Mouse (Mus musculus) stomach, postnatal 0 days (tissue): Measurements from ENCODE around the gene Ddx43. TPM values are rescaled to one million over a fixed set of nuclear protein-coding genes. Genes with fewer than 3 reads are reported as not detected.

Source experiments
- ATAC-seq: fragments of 200-750 bp; cut with Nextera tagmentation; 2 replicates; pipeline ENCODE4 v1.8.0; 2017; ENCODE audit not compliant: low FRiP score, low TSS enrichment
- DNase-seq: peaks from one replicate; pipeline ENCODE4 v3.0.0-alpha.2; 2016; ENCODE audit warnings: low spot score
- H3K27ac ChIP-seq: fragments of 300-500 bp; sonication (generic); replicated peaks from 2 replicates; pipeline ENCODE4 v1.5.1; 2014; ENCODE audit warnings: mild to moderate bottlenecking, control low read depth
- H3K27me3 ChIP-seq: fragments of 300-500 bp; sonication (generic); 2 replicates; pipeline ENCODE4 v1.6.1; 2014; ENCODE audit warnings: low read length; ENCODE audit not compliant: control insufficient read depth, insufficient read depth
- H3K36me3 ChIP-seq: fragments of 300-500 bp; sonication (generic); 2 replicates; pipeline ENCODE4 v1.6.1; 2014; ENCODE audit warnings: low read length, mixed read lengths; ENCODE audit not compliant: control insufficient read depth, insufficient read depth
- H3K4me1 ChIP-seq: fragments of 300-500 bp; sonication (generic); replicated peaks from 2 replicates; pipeline ENCODE4 v1.6.1; 2014; ENCODE audit warnings: antibody characterized with exemption; ENCODE audit not compliant: control insufficient read depth, insufficient read depth
- H3K4me2 ChIP-seq: fragments of 300-500 bp; sonication (generic); replicated peaks from 2 replicates; pipeline ENCODE4 v1.6.1; 2014; ENCODE audit warnings: low read depth, mild to moderate bottlenecking, control low read depth, moderate library complexity
- H3K4me3 ChIP-seq: fragments of 300-500 bp; sonication (generic); 2 replicates; pipeline ENCODE4 v1.5.1; 2014; ENCODE audit warnings: low read depth, low read length, control low read depth
- H3K9ac ChIP-seq: fragments of 300-500 bp; sonication (generic); 2 replicates; pipeline ENCODE4 v1.6.1; 2014; ENCODE audit warnings: mild to moderate bottlenecking, low read length, control low read depth, mixed read lengths
- H3K9me3 ChIP-seq: fragments of 300-500 bp; sonication (generic); 2 replicates; pipeline ENCODE4 v1.6.1; 2016; ENCODE audit warnings: low read length; ENCODE audit not compliant: control insufficient read depth
- CTCF ChIP-seq: IDR thresholded peaks from 2 replicates; pipeline ENCODE4 v1.5.1; 2016; ENCODE audit warnings: antibody characterized with exemption, low read depth, mild to moderate bottlenecking, moderate library complexity
- EP300 ChIP-seq: optimal IDR thresholded peaks from 2 replicates; pipeline ENCODE3; 2016; ENCODE audit warnings: antibody characterized with exemption
- WGBS: fragments of 180-500 bp; shearing (Covaris S2); extraction: QIAGEN DNeasy Blood & Tissue Kit; methylation state at CpG from one replicate; pipeline ENCODE4 v1.1.7; 2014; 5-methylcytosine and 5-hydroxymethylcytosine counted together
- polyA plus RNA-seq: library from polyadenylated mRNA; unstranded; fragments of >200 nt; fragmentation: Nextera tagmentation; extraction: Ambion mirVana; gene quantifications from 2 replicates; pipeline ENCODE4 v1.2.1, GENCODE M21; 2015

Gene Ddx43
- polyA plus RNA-seq, 1 experiment from 2014 or later: 0.12 TPM

DNA sequence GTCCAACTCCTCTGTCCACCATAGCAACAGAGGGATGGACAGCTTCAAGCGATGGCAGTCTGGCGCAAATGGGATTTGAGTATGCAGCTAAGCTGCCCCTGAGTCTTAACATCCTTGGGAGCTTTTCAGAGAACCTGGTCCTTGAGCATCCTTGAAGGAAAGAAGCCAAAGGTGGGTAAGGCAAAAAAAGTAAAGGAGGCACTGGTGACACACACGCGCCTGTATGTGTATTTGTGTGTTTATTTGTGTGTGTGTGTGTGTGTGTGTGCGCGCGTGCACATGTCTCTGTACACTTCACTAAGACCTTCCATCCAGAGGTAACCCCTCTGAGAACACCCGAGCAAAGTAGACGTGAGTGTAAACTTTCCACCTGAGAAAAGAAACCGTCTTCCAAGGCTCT lies 1.8 kb upstream of the Ddx43 start:
- 81% methylated on average over 10 of the region's 10 CpGs for WGBS
- no peaks in the 10 kb centered on the region for H3K27me3 ChIP-seq
- DNase-seq (no peak), ATAC-seq (no peak)
- no peak overlapping the region for H3K27ac ChIP-seq
- TF ChIP-seq EP300 (no peak), CTCF (no peak)
- H3K4me2 ChIP-seq: no peak overlapping the region
- no peaks in the 10 kb centered on the region for H3K36me3 ChIP-seq
- H3K4me3 ChIP-seq: no peak overlapping the region
- H3K9me3 ChIP-seq: no peaks in the 10 kb centered on the region
- 0 out of 2 replicates have a peak, but pooled peaks cover 2% of the 10 kb centered on the region for H3K4me1 ChIP-seq
- H3K9ac ChIP-seq: no peak overlapping the region

DNA sequence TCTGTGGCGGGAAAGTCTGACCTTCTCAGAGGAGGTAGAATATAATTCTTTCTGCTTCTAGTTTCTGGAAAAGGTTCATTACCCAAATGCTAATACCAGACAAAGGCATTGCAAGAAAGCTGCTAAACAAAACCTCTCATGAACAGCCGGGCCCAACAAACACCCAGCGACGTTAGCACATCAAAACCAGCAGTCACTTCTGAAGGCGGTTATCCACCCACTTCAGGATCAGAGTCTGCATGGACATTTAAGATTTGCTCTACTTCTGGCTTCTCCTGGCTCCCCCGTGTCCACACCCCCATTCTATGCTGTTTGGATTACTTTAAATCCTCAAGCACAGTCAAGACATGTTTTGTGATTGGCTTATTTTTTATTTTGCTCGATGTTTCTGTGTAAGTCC lies 975 bp upstream of the Ddx43 start:
- WGBS: 65% methylated on average over 7 of the region's 7 CpGs
- no peak overlapping the region for H3K4me2 ChIP-seq
- no peaks in the 10 kb centered on the region for H3K36me3 ChIP-seq
- H3K4me1 ChIP-seq: 0 out of 2 replicates have a peak, but pooled peaks cover 2% of the 10 kb centered on the region
- ATAC-seq: no peak
- H3K9ac ChIP-seq: no peak overlapping the region
- no peak for TF ChIP-seq EP300
- H3K4me3 ChIP-seq: no peak overlapping the region
- H3K9me3 ChIP-seq: no peaks in the 10 kb centered on the region
- no peaks in the 10 kb centered on the region for H3K27me3 ChIP-seq
- no peak for DNase-seq
- H3K27ac ChIP-seq: no peak overlapping the region

DNA sequence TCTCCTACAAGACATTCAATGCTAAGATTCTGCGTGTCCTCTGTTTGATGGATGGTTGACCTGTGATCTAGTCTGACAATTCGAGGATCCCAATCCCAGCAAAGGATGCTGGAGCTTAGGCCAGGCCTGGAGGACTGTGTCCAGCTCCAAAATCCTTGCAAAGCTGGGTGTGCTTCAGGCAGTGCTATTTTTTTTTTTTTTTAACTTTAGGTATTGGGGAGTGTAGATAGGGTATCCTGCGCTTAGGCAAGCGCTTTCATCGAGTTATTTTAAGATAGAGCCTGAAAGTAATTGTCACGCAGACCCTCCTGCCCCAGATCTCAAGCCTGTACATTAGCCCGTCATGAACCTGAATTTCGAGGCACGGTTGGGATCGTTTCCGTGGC lies 340 bp upstream of the Ddx43 start:
- Histone ChIP-seq H3K4me1 (0 out of 2 replicates have a peak, but pooled peaks cover 2% of the 10 kb centered on the region), H3K36me3 (no peaks in the 10 kb centered on the region), H3K27me3 (no peaks in the 10 kb centered on the region), H3K4me2 (peak overlapping the region; percentile 64; the same call in 1 of the 2 replicates), H3K4me3 (peak overlapping the region; percentile 39), H3K9ac (no peak overlapping the region), H3K9me3 (no peaks in the 10 kb centered on the region), H3K27ac (no peak overlapping the region)
- WGBS: 24% methylated on average over 11 of the region's 11 CpGs
- TF ChIP-seq EP300: no peak
- TF ChIP-seq CTCF: no peak
- DNase-seq (no peak), ATAC-seq (no peak)

- H3K9me3 ChIP-seq: no peaks in the 10 kb centered on the region
- no peak for ATAC-seq
- no peaks in the 10 kb centered on the region for H3K36me3 ChIP-seq
- H3K4me2 ChIP-seq: peak overlapping the region; percentile 64
- H3K9ac ChIP-seq: no peak overlapping the region
- H3K27ac ChIP-seq: no peak overlapping the region
- H3K4me3 ChIP-seq: peak overlapping the region; percentile 39; the same call in 1 of the 2 replicates
- H3K4me1 ChIP-seq: 0 out of 2 replicates have a peak, but pooled peaks cover 2% of the 10 kb centered on the region
- TF ChIP-seq EP300 (no peak), CTCF (no peak)
- 54% methylated on average over 9 of the region's 9 CpGs for WGBS
- no peaks in the 10 kb centered on the region for H3K27me3 ChIP-seq
- DNase-seq: no peak
These were observed 940 bp downstream of the Ddx43 start for GRCm38 (mm10) chr9:78396517-78396916.

DNA sequence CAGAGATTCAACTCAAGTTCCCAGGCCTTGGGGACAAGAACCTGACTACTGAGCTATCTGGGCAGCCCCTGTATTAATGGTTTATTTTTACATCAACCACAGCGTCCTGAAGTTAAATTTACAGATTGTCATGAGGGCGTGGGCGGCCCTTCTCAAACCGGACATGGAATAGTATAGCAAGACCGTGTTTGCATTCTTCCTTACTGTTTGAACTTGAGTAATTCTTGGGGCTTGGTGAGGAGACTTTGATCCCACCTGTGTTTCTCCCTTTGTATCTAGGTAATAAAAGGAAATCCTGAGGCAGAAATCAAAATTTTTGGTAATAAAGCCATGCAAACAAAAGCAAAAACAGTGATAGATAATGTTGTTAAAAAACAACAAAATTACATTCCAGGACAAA lies 5.0 kb downstream of the Ddx43 start:
- TF ChIP-seq CTCF: no peak
- TF ChIP-seq EP300: no peak
- 44% methylated on average over 5 of the region's 5 CpGs for WGBS
- H3K9ac ChIP-seq: no peak overlapping the region
- H3K4me1 ChIP-seq: 0 out of 2 replicates have a peak, but pooled peaks cover 2% of the 10 kb centered on the region
- no peak overlapping the region for H3K4me2 ChIP-seq
- no peaks in the 10 kb centered on the region for H3K36me3 ChIP-seq
- no peak for DNase-seq
- no peak overlapping the region for H3K27ac ChIP-seq
- ATAC-seq: no peak
- no peaks in the 10 kb centered on the region for H3K27me3 ChIP-seq
- H3K4me3 ChIP-seq: no peak overlapping the region
- no peaks in the 10 kb centered on the region for H3K9me3 ChIP-seq

DNA sequence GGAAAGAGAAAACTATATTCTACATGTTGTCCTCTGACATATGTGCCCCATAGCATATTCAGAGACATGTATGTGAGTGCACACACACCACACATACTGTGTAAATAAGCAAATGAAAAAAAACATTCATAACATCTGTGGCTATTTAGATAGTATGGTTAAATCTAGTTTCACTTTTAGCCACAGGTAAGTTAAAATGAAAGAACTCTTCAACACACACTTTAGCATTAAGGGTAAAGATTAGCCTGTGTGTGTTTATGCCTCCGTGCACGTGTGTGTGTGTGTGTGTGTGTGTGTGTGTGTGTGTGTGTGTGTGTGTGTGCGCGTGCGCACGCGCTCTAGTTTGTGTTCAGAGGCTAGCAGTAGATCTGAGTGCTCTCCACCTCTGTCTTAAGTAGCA lies 6.0 kb downstream of the Ddx43 start:
- Histone ChIP-seq H3K36me3 (no peaks in the 10 kb centered on the region), H3K4me1 (no peaks in the 10 kb centered on the region), H3K9me3 (no peaks in the 10 kb centered on the region), H3K9ac (no peak overlapping the region), H3K27me3 (no peaks in the 10 kb centered on the region), H3K4me2 (no peak overlapping the region), H3K4me3 (no peak overlapping the region), H3K27ac (no peak overlapping the region)
- 88% methylated on average over 7 of the region's 7 CpGs for WGBS
- DNase-seq (no peak), ATAC-seq (no peak)
- no peak for TF ChIP-seq CTCF
- TF ChIP-seq EP300: no peak
